Mouse (Mus musculus): Measurements from ENCODE around the gene Gmppb. TPM values are rescaled to one million over a fixed set of nuclear protein-coding genes. Genes with fewer than 3 reads are reported as not detected.

Gene Gmppb
- polyA plus RNA-seq (2017; shearing (Covaris generic)) = 14.5 TPM

DNA sequence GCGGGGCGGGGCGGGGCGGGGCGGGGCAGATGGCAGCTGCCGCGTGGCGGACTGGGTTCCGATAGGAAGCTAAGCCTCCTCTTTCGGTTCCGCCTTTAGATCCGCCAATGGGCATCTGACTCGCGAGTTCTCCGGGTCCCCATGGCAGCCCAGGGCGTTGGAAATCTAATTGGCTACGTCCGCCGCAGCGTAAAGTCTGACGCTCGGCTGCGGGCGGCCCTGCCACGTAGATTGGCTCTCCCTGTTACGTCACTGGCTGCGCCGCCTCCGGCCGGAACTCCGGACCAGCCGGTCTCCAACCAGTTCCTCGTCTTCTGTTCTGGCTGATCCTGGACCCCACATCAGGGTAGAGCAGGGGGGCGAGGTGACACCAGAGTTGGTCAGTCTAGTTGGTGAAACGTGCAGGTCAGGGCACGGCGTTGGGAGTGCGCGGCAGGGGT, at the start of gene Gmppb:
Gene Gmppb, plus strand, starts transcription at position 227 of the 440 bp plus-strand sequence.

DNA sequence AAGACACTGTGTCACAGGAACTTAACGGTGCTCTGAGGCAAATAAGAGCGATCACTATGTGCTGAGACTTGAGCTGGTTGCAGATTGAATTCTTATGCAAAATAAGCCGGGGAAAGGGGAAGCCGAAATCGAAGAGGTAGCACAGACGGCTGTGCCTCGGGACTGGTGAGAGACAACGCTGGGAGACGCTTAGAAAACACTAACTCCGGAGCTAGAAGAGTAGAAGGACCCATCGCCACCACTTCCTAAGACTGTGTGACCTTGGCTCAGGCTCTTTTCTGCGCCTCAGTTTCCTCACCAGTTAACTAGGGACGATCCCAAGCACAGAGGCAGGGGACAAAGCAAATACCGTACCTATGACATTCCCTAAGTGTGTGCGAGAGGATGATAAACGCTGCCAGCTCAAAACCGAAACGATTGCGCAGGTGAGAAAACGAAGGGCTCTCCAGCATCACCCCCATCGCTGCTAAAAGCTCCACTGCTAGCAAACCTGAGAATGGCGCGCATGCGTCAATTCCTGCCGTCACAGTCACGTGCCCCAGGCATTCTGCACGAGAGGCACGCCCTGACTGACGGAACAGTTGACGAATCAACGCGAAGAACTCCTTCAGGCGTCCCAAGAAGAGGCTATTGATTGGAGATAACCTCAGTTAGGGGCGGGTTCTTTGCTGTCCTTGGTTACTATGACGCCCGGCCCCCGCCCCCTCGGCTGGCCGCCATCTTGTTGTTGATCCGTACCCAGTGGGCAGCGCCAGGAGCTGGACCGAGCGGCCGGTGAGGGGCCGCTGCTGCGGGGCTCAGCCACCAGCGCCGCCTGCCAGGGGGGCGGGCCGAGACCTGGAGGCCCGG, 46.9 kb upstream of the Gmppb start, which contains the start of gene Ip6k1:
Gene Ip6k1, plus strand, starts transcription at position 580 of the 849 bp plus-strand sequence.

DNA sequence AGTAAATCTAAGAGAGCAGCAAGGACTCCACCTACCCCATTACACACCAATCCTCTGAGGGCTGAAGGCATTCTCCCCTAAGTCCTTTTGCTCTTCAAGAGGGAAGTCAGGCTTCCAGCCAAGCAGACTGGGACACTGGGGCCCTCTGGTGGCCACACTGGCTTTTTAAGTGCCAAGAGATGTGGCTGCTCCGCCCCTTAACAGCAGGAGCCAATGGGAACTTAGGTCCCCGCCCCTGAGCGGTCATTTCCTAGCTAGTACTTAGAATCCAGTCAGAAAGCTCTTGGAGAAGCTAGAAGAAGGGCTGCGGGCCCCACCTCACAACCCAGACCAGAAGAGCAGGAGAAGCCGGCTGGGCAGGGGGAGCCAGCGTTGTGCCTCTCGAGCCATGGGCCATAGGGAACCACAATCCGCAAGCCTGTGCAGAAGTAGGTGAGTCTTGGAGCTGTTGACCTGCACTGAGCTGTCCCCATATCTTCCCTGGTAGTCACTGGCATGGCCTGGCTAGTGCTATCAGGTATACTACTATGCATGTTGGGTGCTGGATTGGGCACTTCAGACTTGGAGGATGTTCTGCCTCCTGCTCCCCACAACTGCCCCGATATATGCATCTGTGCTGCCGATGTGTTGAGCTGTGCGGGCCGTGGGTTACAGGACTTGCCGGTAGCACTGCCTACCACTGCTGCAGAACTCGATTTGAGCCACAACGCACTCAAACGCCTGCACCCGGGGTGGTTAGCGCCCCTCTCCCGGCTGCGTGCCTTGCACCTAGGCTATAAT, 4.0 kb downstream of the Gmppb start, which contains the start of gene Amigo3:
Gene Amigo3, plus strand, starts transcription at position 275 of the 780 bp plus-strand sequence.

DNA sequence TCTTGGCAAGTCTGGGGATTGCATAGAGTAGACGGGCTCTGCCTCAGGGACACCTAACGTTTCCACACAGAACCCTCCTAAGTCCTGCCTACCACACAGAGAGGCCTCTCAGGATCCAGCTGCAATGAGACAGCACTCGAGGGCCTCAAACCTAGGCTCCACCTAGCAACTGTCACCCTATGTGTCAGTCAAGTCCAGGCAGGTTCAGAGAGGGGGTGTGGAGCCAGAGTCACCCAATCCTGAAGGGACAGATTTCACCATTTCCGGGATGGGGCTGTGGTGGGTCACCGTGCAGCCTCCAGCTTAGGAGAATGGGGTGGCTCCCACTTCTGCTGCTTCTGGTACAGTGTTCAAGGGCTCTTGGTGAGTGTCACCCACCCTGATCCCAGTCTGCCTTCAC, 31.1 kb downstream of the Gmppb start, which contains the start of gene Mst1:
Gene Mst1, plus strand, starts transcription at position 269 of the 400 bp plus-strand sequence.

DNA sequence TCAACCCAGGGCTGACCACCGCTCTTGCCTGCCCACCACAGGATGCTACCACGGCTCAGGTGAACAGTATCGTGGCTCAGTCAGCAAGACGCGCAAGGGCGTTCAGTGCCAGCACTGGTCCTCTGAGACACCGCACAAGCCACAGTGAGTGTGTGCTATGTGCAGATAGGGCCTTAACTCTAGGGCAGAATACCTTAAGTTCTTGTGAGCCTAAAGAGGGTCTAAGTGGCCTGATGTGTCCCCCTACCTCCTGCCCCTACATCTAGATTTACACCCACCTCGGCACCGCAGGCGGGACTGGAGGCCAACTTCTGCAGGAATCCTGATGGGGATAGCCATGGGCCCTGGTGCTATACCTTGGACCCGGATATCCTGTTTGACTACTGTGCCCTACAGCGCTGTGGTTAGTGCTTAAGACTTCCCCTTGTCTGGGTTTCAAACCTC, 34.0 kb downstream of the Gmppb start, which contains the start of gene Rnf123:
Gene Rnf123, minus strand, starts transcription at position 359 of the 444 bp plus-strand sequence.

DNA sequence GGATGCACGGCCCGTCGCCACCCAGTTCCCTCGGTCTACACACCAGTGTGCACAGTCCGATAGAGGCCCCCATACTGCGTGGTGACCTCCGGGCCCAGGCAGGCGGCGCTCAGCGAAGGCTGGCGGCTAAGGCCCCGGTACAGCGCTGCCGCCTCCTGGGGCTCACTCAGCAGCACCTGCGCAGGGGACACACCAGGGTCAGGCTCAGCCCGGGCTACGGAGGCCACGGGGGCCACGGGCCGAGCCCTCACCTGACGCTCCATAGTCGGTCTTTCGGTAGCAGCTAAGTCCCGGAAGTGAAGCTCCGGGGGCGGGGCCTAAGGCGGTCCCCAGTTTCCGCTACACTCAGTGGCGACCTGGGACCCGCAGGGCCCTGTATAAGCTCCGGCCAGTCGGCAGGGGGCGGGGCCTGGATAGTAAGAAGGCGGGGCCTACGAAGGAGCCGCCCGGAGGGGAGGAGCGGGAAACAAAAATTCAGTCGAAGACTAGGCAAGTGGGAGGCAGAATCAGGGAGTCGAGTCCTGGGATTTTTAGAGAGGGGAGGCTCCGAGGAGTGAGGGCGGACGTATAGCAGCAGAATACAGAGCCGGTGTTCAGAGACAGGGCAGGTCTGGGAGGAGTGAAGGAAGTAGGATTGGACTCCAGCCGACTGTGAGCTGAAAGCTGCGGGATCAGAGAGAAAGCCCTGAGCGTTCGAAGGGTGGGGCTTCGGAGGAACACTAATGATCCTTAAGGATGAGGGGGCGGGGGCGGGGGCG, 45.3 kb downstream of the Gmppb start, which contains the start of gene Apeh:
Gene Apeh, minus strand, starts transcription at position 423 of the 758 bp plus-strand sequence.

Other genes with a start within 250 kb of the Gmppb start
- gene Rbm6, start 176.0 kb upstream of the Gmppb start, polyA plus RNA-seq (2017; shearing (Covaris generic)) = 128 TPM
- 27.7 TPM for gene Mon1a, start 161.1 kb upstream of the Gmppb start, polyA plus RNA-seq (2017; shearing (Covaris generic))
- gene Mst1r, start 142.4 kb upstream of the Gmppb start, polyA plus RNA-seq (2017; shearing (Covaris generic)) = 0.25 TPM
- gene Actl11, start 120.8 kb upstream of the Gmppb start, polyA plus RNA-seq (2017; shearing (Covaris generic)) = not detected
- not detected for gene Camkv, start 113.6 kb upstream of the Gmppb start, polyA plus RNA-seq (2017; shearing (Covaris generic))
- 4.1 TPM for gene Traip, start 99.1 kb upstream of the Gmppb start, polyA plus RNA-seq (2017; shearing (Covaris generic))
- gene Uba7, start 73.7 kb upstream of the Gmppb start, polyA plus RNA-seq (2017; shearing (Covaris generic)) = 179 TPM
- not detected for gene Gm20661, start 66.2 kb upstream of the Gmppb start, polyA plus RNA-seq (2017; shearing (Covaris generic))
- gene Inka1, start 63.4 kb upstream of the Gmppb start, polyA plus RNA-seq (2017; shearing (Covaris generic)) = 1.8 TPM
- gene Cdhr4, start 56.7 kb upstream of the Gmppb start, polyA plus RNA-seq (2017; shearing (Covaris generic)) = 0.60 TPM
- not detected for gene Gm20662, start 52.9 kb upstream of the Gmppb start, polyA plus RNA-seq (2017; shearing (Covaris generic))
- 202 TPM for gene Ip6k1, start 46.7 kb upstream of the Gmppb start, polyA plus RNA-seq (2017; shearing (Covaris generic))
- gene Amigo3, start 3.9 kb downstream of the Gmppb start, polyA plus RNA-seq (2017; shearing (Covaris generic)) = 0.85 TPM
- 2.0 TPM for gene Mst1, start 31.2 kb downstream of the Gmppb start, polyA plus RNA-seq (2017; shearing (Covaris generic))
- 116 TPM for gene Rnf123, start 34.1 kb downstream of the Gmppb start, polyA plus RNA-seq (2017; shearing (Covaris generic))
- gene Apeh, start 45.4 kb downstream of the Gmppb start, polyA plus RNA-seq (2017; shearing (Covaris generic)) = 71.3 TPM
- gene Bsn, start 141.1 kb downstream of the Gmppb start, polyA plus RNA-seq (2017; shearing (Covaris generic)) = 0.12 TPM
- gene Dag1, start 214.7 kb downstream of the Gmppb start, polyA plus RNA-seq (2017; shearing (Covaris generic)) = 25.2 TPM
- gene Nicn1, start 241.2 kb downstream of the Gmppb start, polyA plus RNA-seq (2017; shearing (Covaris generic)) = 2.8 TPM
- 0.32 TPM for gene Amt, start 247.6 kb downstream of the Gmppb start, polyA plus RNA-seq (2017; shearing (Covaris generic))